Mouse (Mus musculus) thymus, postnatal 10 days (tissue): ENCODE data around the gene Omp.

Experiments used
- DNase-seq, 2 experiments: peaks; one replicate each; pipeline ENCODE4 v3.0.0; 2021; ENCODE audit warnings: low spot score in 2 of 2

Omp gene

GRCm38 (mm10) chr7:98171141-98172073 is 26.1 kb upstream of the Omp start:
- no peak for DNase-seq

GRCm38 (mm10) chr7:98164999-98165528 is 19.8 kb upstream of the Omp start:
- peak in 1 of 2 experiments; percentile 41 for DNase-seq

GRCm38 (mm10) chr7:98164382-98164998 is 19.2 kb upstream of the Omp start:
- DNase-seq = peak; percentile 56 to 60

GRCm38 (mm10) chr7:98163700-98164099 is 18.4 kb upstream of the Omp start:
- no peak for DNase-seq

- no peak for DNase-seq
Observed at GRCm38 (mm10) chr7:98162239-98162638, 16.9 kb upstream of the Omp start.

- no peak for DNase-seq
Observed at GRCm38 (mm10) chr7:98160041-98160740, 14.9 kb upstream of the Omp start.

GRCm38 (mm10) chr7:98158481-98158880 is 13.2 kb upstream of the Omp start:
- no peak for DNase-seq

GRCm38 (mm10) chr7:98157636-98158332 is 12.5 kb upstream of the Omp start:
- no peak for DNase-seq

GRCm38 (mm10) chr7:98156280-98156665 is 11.0 kb upstream of the Omp start:
- DNase-seq = no peak

GRCm38 (mm10) chr7:98155546-98156279 is 10.4 kb upstream of the Omp start:
- DNase-seq = peak; percentile 59 to 76

- DNase-seq = no peak
Observed at GRCm38 (mm10) chr7:98153892-98154291, 8.6 kb upstream of the Omp start.

- no peak for DNase-seq
Observed at GRCm38 (mm10) chr7:98153345-98153744, 8.0 kb upstream of the Omp start.

GRCm38 (mm10) chr7:98152400-98152799 is 7.1 kb upstream of the Omp start:
- no peak for DNase-seq

GRCm38 (mm10) chr7:98150525-98150924 is 5.2 kb upstream of the Omp start:
- DNase-seq = no peak

GRCm38 (mm10) chr7:98149802-98150201 is 4.5 kb upstream of the Omp start:
- DNase-seq = no peak

GRCm38 (mm10) chr7:98148721-98149407 is 3.6 kb upstream of the Omp start:
- no peak for DNase-seq

- no peak for DNase-seq
Observed at GRCm38 (mm10) chr7:98147766-98148165, 2.5 kb upstream of the Omp start.

GRCm38 (mm10) chr7:98146447-98146845 is 1.1 kb upstream of the Omp start:
- no peak for DNase-seq

GRCm38 (mm10) chr7:98145842-98146446 is 642 bp upstream of the Omp start:
- DNase-seq = no peak

- no peak for DNase-seq
Observed at GRCm38 (mm10) chr7:98142648-98143047, 2.7 kb downstream of the Omp start.
